Mouse (Mus musculus) heart, embryonic 11.5 days (tissue): ENCODE results near the gene Atp5d. TPM values are rescaled to one million over a fixed set of nuclear protein-coding genes. Genes with fewer than 3 reads are reported as not detected.
A peak's percentile ranks its signal among the peaks of the same experiment; 100 is the strongest.
"Not testable (repeated sequence)": the region's sequence is repeated elsewhere in the genome, so short reads cannot be mapped to it uniquely, and the experiment has no call there.

Experiments used
- ATAC-seq: fragments of 200-750 bp; cut with Nextera tagmentation; replicated peaks from 2 replicates; pipeline ENCODE4 v1.8.0; 2017; ENCODE audit warnings: moderate library complexity; ENCODE audit not compliant: insufficient number of reproducible peaks, low FRiP score, low TSS enrichment
- H3K27ac ChIP-seq: fragments of 300-500 bp; sonication (generic); 2 replicates; pipeline ENCODE4 v1.5.1; 2014; ENCODE audit warnings: mild to moderate bottlenecking, low read depth, low read length
- H3K27me3 ChIP-seq: fragments of 300-500 bp; sonication (generic); 2 replicates; pipeline ENCODE4 v1.6.1; 2014; ENCODE audit warnings: mild to moderate bottlenecking, low read length, mixed read lengths; ENCODE audit not compliant: control insufficient read depth, insufficient read depth
- H3K36me3 ChIP-seq: fragments of 300-500 bp; sonication (generic); 2 replicates; pipeline ENCODE4 v1.6.1; 2014; ENCODE audit warnings: mild to moderate bottlenecking, low read length, moderate library complexity, mixed read lengths; ENCODE audit not compliant: control insufficient read depth, insufficient read depth
- H3K4me1 ChIP-seq: fragments of 300-500 bp; sonication (generic); 2 replicates; pipeline ENCODE4 v1.6.1; 2014; ENCODE audit warnings: low read length; ENCODE audit not compliant: control insufficient read depth, insufficient read depth
- H3K4me2 ChIP-seq: fragments of 300-500 bp; sonication (generic); 2 replicates; pipeline ENCODE4 v1.6.1; 2014; ENCODE audit warnings: mild to moderate bottlenecking, moderate library complexity
- H3K4me3 ChIP-seq: fragments of 300-500 bp; sonication (generic); 2 replicates; pipeline ENCODE4 v1.5.1; 2014; ENCODE audit warnings: low read depth, low read length
- H3K9ac ChIP-seq: fragments of 300-500 bp; sonication (generic); 2 replicates; pipeline ENCODE4 v1.6.1; 2014; ENCODE audit warnings: mild to moderate bottlenecking, low read depth, low read length, moderate library complexity
- H3K9me3 ChIP-seq: fragments of 300-500 bp; sonication (generic); replicated peaks from 2 replicates; pipeline ENCODE4 v1.6.1; 2016; ENCODE audit warnings: low read length; ENCODE audit not compliant: control insufficient read depth
- WGBS: fragments of 180-500 bp; shearing (Covaris S2); extraction: QIAGEN DNeasy Blood & Tissue Kit; methylation state at CpG from one replicate; pipeline ENCODE4 v1.1.7; 2014; ENCODE audit not compliant: insufficient replicate concordance; 5-methylcytosine and 5-hydroxymethylcytosine counted together
- polyA plus RNA-seq: library from polyadenylated mRNA; unstranded; fragments of >200 nt; fragmentation: Nextera tagmentation; extraction: Ambion mirVana; gene quantifications from 2 replicates; pipeline ENCODE4 v1.2.1, GENCODE M21; 2014

Atp5d gene
- polyA plus RNA-seq, 1 experiment from 2014 or later, result 785 TPM

- ATAC-seq, result no peak
- H3K27ac ChIP-seq, result peak overlapping the region; percentile 99
- H3K4me3 ChIP-seq, result no peak overlapping the region
- H3K36me3 ChIP-seq, result no peaks in the 10 kb centered on the region
- no peak overlapping the region for H3K4me2 ChIP-seq
- H3K27me3 ChIP-seq, result no peaks in the 10 kb centered on the region
- WGBS, result 77% methylated on average over 6 of the region's 6 CpGs
- peak overlapping the region; percentile 6; the same call in 1 of the 2 replicates for H3K9ac ChIP-seq
- H3K9me3 ChIP-seq, result no peaks in the 10 kb centered on the region
- peaks cover 81% of the 10 kb centered on the region for H3K4me1 ChIP-seq
Observed at GRCm38 (mm10) chr10:80162716-80163299, 24.4 kb downstream of the Atp5d start.

GRCm38 (mm10) chr10:80163721-80164120 is 25.3 kb downstream of the Atp5d start:
- Histone ChIP-seq H3K9ac (peak overlapping the region; percentile 72), H3K9me3 (no peaks in the 10 kb centered on the region), H3K4me1 (peaks cover 74% of the 10 kb centered on the region), H3K4me3 (0 out of 2 replicates have a peak overlapping the region, but pooled peaks have one; percentile 46), H3K27ac (peak overlapping the region; percentile 55; the same call in 1 of the 2 replicates), H3K36me3 (no peaks in the 10 kb centered on the region), H3K27me3 (no peaks in the 10 kb centered on the region), H3K4me2 (peak overlapping the region; percentile 97)
- 37% methylated on average over 8 of the region's 8 CpGs for WGBS
- ATAC-seq, result no peak

- 8% methylated on average over 43 of the region's 44 CpGs for WGBS
Observed at GRCm38 (mm10) chr10:80164161-80164997, 25.9 kb downstream of the Atp5d start.

GRCm38 (mm10) chr10:80164998-80165344 is 26.5 kb downstream of the Atp5d start:
- Histone ChIP-seq H3K4me3 (peak overlapping the region; percentile 46), H3K9ac (peak overlapping the region; percentile 72), H3K9me3 (no peaks in the 10 kb centered on the region), H3K27me3 (no peaks in the 10 kb centered on the region), H3K27ac (peak overlapping the region; percentile 100), H3K4me1 (peaks cover 73% of the 10 kb centered on the region), H3K4me2 (peak overlapping the region; percentile 97), H3K36me3 (peaks cover 3% of the 10 kb centered on the region)
- under 1% methylated on average over 17 of the region's 17 CpGs for WGBS
- ATAC-seq, result peak; percentile 34

More at GRCm38 (mm10) chr10:80164161-80164997, 25.9 kb downstream of the Atp5d start:
- Histone ChIP-seq H3K27ac (peak overlapping the region; percentile 100), H3K9ac (peak overlapping the region; percentile 72), H3K36me3 (no peaks in the 10 kb centered on the region), H3K9me3 (no peaks in the 10 kb centered on the region), H3K27me3 (no peaks in the 10 kb centered on the region), H3K4me1 (peaks cover 74% of the 10 kb centered on the region), H3K4me3 (peak overlapping the region; percentile 46), H3K4me2 (peak overlapping the region; percentile 97)
- ATAC-seq, result no peak; the same call in 1 of the 2 replicates

GRCm38 (mm10) chr10:80165392-80166128 is 27.1 kb downstream of the Atp5d start, which contains the start of gene Cirbp:
Gene Cirbp (plus strand): TSS chr10:80165985.
- H3K9me3 ChIP-seq, result no peaks in the 10 kb centered on the region
- peaks cover 9% of the 10 kb centered on the region for H3K36me3 ChIP-seq
- H3K4me3 ChIP-seq, result peak within 1 kb of the TSS; percentile 46
- H3K27me3 ChIP-seq, result no peaks in the 10 kb centered on the region
- peaks cover 68% of the 10 kb centered on the region for H3K4me1 ChIP-seq
- WGBS, result 11% methylated on average over 20 of the region's 20 CpGs
- ATAC-seq, result no peak
- peak within 1 kb of the TSS; percentile 97 for H3K4me2 ChIP-seq
- peak within 1 kb of the TSS; percentile 72 for H3K9ac ChIP-seq
- peak within 1 kb of the TSS; percentile 100 for H3K27ac ChIP-seq

GRCm38 (mm10) chr10:80166136-80166535 is 27.7 kb downstream of the Atp5d start:
- Histone ChIP-seq H3K9ac (peak overlapping the region; percentile 50; the same call in 1 of the 2 replicates), H3K36me3 (peaks cover 13% of the 10 kb centered on the region), H3K27ac (peak overlapping the region; percentile 100), H3K4me2 (peak overlapping the region; percentile 97), H3K4me3 (peak overlapping the region; percentile 46; the same call in 1 of the 2 replicates), H3K4me1 (peaks cover 62% of the 10 kb centered on the region)
- not testable (repeated sequence) for ATAC-seq, H3K9me3 ChIP-seq, H3K27me3 ChIP-seq
- WGBS, result 76% methylated on average over 4 of the region's 4 CpGs

GRCm38 (mm10) chr10:80167460-80168037 is 29.1 kb downstream of the Atp5d start:
- Histone ChIP-seq H3K9me3 (no peaks in the 10 kb centered on the region), H3K27me3 (no peaks in the 10 kb centered on the region), H3K9ac (peak overlapping the region; percentile 100), H3K27ac (peak overlapping the region; percentile 100), H3K4me1 (peaks cover 52% of the 10 kb centered on the region), H3K36me3 (peaks cover 20% of the 10 kb centered on the region), H3K4me3 (peak overlapping the region; percentile 92), H3K4me2 (peak overlapping the region; percentile 85)
- ATAC-seq, result peak; percentile 86
- under 1% methylated on average over 53 of the region's 55 CpGs for WGBS
